Comparison of ENCODE assay signal across 19 mouse cellular contexts in the genomic region with DNA sequence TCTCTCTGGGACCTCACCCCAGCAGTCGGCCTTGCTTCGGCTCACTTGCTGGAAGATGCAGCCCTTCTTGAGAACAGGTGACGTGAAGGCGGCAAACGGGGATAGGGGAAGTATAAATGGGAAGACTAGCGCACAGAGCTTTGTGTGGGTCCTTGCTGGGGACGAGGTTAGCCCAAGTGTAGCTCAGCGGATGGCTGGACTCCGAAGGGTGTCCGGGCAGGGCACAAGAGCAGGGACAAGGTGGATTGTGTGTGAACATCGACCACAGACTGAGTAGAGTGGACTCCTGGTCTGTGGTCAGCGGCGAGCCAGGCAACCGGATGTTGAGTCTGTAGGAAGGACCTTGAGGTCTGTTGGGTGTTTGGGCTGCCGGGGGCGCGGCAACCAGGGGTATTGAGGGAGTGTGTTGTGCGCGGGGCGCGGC. TPM values are rescaled to one million over a fixed set of nuclear protein-coding genes. Genes with fewer than 3 reads are reported as not detected.
A peak's percentile ranks its signal among the peaks of the same experiment; 100 is the strongest.
DNase-seq lines count a peak whose midpoint lies in the region; ATAC-seq and TF ChIP-seq lines count a peak whose summit lies in the region.
"Had no signal": no experiment of that assay in that cellular context is flagged by ENCODE, and none has a peak within 500 bp of the region (broad histone marks: within the 10 kb centered on the region; RNA-seq: fewer than 3 reads in every experiment).

No protein-coding gene starts in this region.

- peak in 1 of 2 experiments; percentile 50; a peak in 1 of 4 replicates for TF ChIP-seq POLR2A in MEL (IDR thresholded peaks at IDR 0.05; ENCODE audit: control insufficient read depth in 1 of 2, insufficient read depth in 1 of 2, low read depth in 1 of 2, low read length in 2 of 2, poor library complexity in 1 of 2)

- no peaks in the 10 kb centered on the region for H3K9me3 ChIP-seq in megakaryocyte, embryonic 14.5 days
- no peaks in the 10 kb centered on the region for H3K9me3 ChIP-seq in MEL (replicated peaks; ENCODE audit: insufficient read depth, low read length)
- no peaks in the 10 kb centered on the region for H3K9me3 ChIP-seq in kidney, embryonic 14.5 days (ENCODE audit: control insufficient read depth, low read length)
- H3K9me3 ChIP-seq in limb, embryonic 15.5 days: no peaks in the 10 kb centered on the region
- H3K9me3 ChIP-seq: embryonic facial prominence, embryonic 12.5 days; hindbrain, embryonic 12.5 days had no signal

- peak overlapping the region; percentile 70 for H3K4me3 ChIP-seq in megakaryocyte, embryonic 14.5 days (replicated peaks)
- peak overlapping the region; percentile 81 to 89 for H3K4me3 ChIP-seq in MEL (ENCODE audit: control insufficient read depth in 1 of 2, insufficient read depth in 1 of 2, low read depth in 2 of 2, low read length in 2 of 2)
- peak overlapping the region; percentile 70 for H3K4me3 ChIP-seq in kidney, embryonic 14.5 days (ENCODE audit: low read length)
- H3K4me3 ChIP-seq in limb, embryonic 15.5 days: peak overlapping the region; percentile 28
- H3K4me3 ChIP-seq: embryonic facial prominence, embryonic 12.5 days; heart, adult 2 months; hindbrain, embryonic 12.5 days had no signal

- no peak for TF ChIP-seq CTCF in MEL (IDR thresholded peaks at IDR 0.05 in 2 of 3, conservative IDR thresholded peaks at IDR 0.05 in 1 of 3; ENCODE audit: control insufficient read depth in 1 of 3, insufficient read depth in 1 of 3, low read depth in 2 of 3, low read length in 3 of 3, poor library complexity in 1 of 3, severe bottlenecking in 1 of 3)

- TF ChIP-seq EP300 in MEL (IDR thresholded peaks at IDR 0.05; ENCODE audit: low read depth in 1 of 2, low read length in 2 of 2): no peak

- H3K36me3 ChIP-seq in megakaryocyte, embryonic 14.5 days (replicated peaks; ENCODE audit: low read length): no peaks in the 10 kb centered on the region
- peaks cover 0 to 18% of the 10 kb centered on the region in 2 experiments; a peak in 2 of 4 replicates for H3K36me3 ChIP-seq in MEL (ENCODE audit: control insufficient read depth in 1 of 2, insufficient read depth in 2 of 2, low read length in 2 of 2)
- H3K36me3 ChIP-seq in kidney, embryonic 14.5 days (ENCODE audit: control insufficient read depth, insufficient read depth, low read length): no peaks in the 10 kb centered on the region
- no peaks in the 10 kb centered on the region for H3K36me3 ChIP-seq in limb, embryonic 15.5 days
- H3K36me3 ChIP-seq: embryonic facial prominence, embryonic 12.5 days; hindbrain, embryonic 12.5 days had no signal

- DNase-seq in MEL (ENCODE audit: low read depth, low spot score): peak; percentile 82
- no peak for DNase-seq in layer of hippocampus, postnatal 25 days (ENCODE audit: extremely low spot score in 1 of 2, low spot score in 1 of 2)
- DNase-seq in frontal cortex, postnatal 14 days (ENCODE audit: low spot score in 2 of 2): no peak
- DNase-seq in cerebellum, adult 11 months: no peak
- DNase-seq: heart, adult 2 months; left cerebral cortex, postnatal 4 days; lung, postnatal 4 days; right cerebral cortex, postnatal 4 days had no signal

- ATAC-seq in megakaryocyte, adult 5-6 weeks (ENCODE audit: poor library complexity, severe bottlenecking): no peak
- peak; percentile 24; the same call in 1 of the 2 replicates for ATAC-seq in kidney, embryonic 14.5 days (ENCODE audit: low FRiP score, low TSS enrichment)
- ATAC-seq in limb, embryonic 15.5 days (ENCODE audit: insufficient number of reproducible peaks, low FRiP score, low TSS enrichment, low read depth): no peak
- ATAC-seq: forebrain, embryonic 16.5 days had no signal

- peaks cover 96% of the 10 kb centered on the region for H3K27me3 ChIP-seq in megakaryocyte, embryonic 14.5 days (replicated peaks)
- no peaks in the 10 kb centered on the region for H3K27me3 ChIP-seq in MEL (ENCODE audit: control insufficient read depth in 1 of 2, insufficient read depth in 2 of 2, low read length in 2 of 2)
- peaks cover 14% of the 10 kb centered on the region for H3K27me3 ChIP-seq in kidney, embryonic 14.5 days (ENCODE audit: control insufficient read depth, insufficient read depth, low read length)
- H3K27me3 ChIP-seq in limb, embryonic 15.5 days: peaks cover 97% of the 10 kb centered on the region

- under 1% methylated on average over 21 of the region's 21 CpGs for WGBS in kidney, embryonic 14.5 days
- WGBS in limb, embryonic 15.5 days: 4% methylated on average over 21 of the region's 21 CpGs

- H3K79me2 ChIP-seq in MEL (ENCODE audit: control insufficient read depth, insufficient read depth, low read length, poor library complexity): peaks cover 50% of the 10 kb centered on the region

- no peak for TF ChIP-seq RAD21 in MEL (IDR thresholded peaks at IDR 0.05; ENCODE audit: low read depth, low read length)

- H3K9ac ChIP-seq in MEL (ENCODE audit: control insufficient read depth, low read depth, low read length, poor library complexity, severe bottlenecking): peak overlapping the region; percentile 93
- H3K9ac ChIP-seq in kidney, embryonic 14.5 days (ENCODE audit: low read depth, low read length): peak overlapping the region; percentile 99
- H3K9ac ChIP-seq in limb, embryonic 15.5 days: no peak overlapping the region
- H3K9ac ChIP-seq: embryonic facial prominence, embryonic 12.5 days; hindbrain, embryonic 12.5 days had no signal

- H3K4me1 ChIP-seq in megakaryocyte, embryonic 14.5 days: peaks cover 44% of the 10 kb centered on the region
- H3K4me1 ChIP-seq in MEL (ENCODE audit: control insufficient read depth in 1 of 2, insufficient read depth in 2 of 2, low read length in 2 of 2): peaks cover 16 to 26% of the 10 kb centered on the region in 2 experiments
- peaks cover 25% of the 10 kb centered on the region for H3K4me1 ChIP-seq in kidney, embryonic 14.5 days (ENCODE audit: control insufficient read depth, insufficient read depth, low read length)
- peaks cover 25% of the 10 kb centered on the region for H3K4me1 ChIP-seq in limb, embryonic 15.5 days
- H3K4me1 ChIP-seq: embryonic facial prominence, embryonic 12.5 days; hindbrain, embryonic 12.5 days had no signal

- H3K27ac ChIP-seq in MEL (ENCODE audit: control insufficient read depth, low read depth, low read length): peak overlapping the region; percentile 3
- peak overlapping the region; percentile 96 for H3K27ac ChIP-seq in kidney, embryonic 14.5 days (ENCODE audit: low read depth, low read length)
- no peak overlapping the region for H3K27ac ChIP-seq in limb, embryonic 15.5 days
- H3K27ac ChIP-seq: embryonic facial prominence, embryonic 12.5 days; heart, adult 2 months; hindbrain, embryonic 12.5 days had no signal

- peak overlapping the region; percentile 89 for H3K4me2 ChIP-seq in kidney, embryonic 14.5 days (replicated peaks; ENCODE audit: low read depth, low read length)
- peak overlapping the region; percentile 39 for H3K4me2 ChIP-seq in limb, embryonic 15.5 days
- H3K4me2 ChIP-seq: embryonic facial prominence, embryonic 12.5 days; hindbrain, embryonic 12.5 days had no signal

RNA-seq across cellular contexts. Expression of gene Hoxc9, which starts 0.5 kb away (rescaled TPM):
- not detected in 2 replicates for polyA plus RNA-seq in megakaryocyte, embryonic 14.5 days (2012; ENCODE audit: insufficient read depth, low replicate concordance)
- not detected in 2 replicates for total RNA-seq in megakaryocyte, adult 5-6 weeks (2015)
- not detected in 2 replicates for total RNA-seq in megakaryocyte, adult 5-6 weeks (2017)
- total RNA-seq in MEL (2012; rRNA removed): 3.2 and 4.1 TPM in 2 replicates
- polyA plus RNA-seq in MEL (2012; ENCODE audit: insufficient read depth in 1 of 2, insufficient read length in 2 of 2, low read depth in 1 of 2, low replicate concordance in 2 of 2, missing spikeins in 1 of 2): 100 to 1,000 TPM in 1 of 2 experiments, 1 to 10 TPM in 1; 9.5 to 400 TPM
- polyA plus RNA-seq in kidney, embryonic 14.5 days (2014; fragmentation: Nextera tagmentation; extraction: Ambion mirVana): 10.3 and 10.7 TPM in 2 replicates
- polyA plus RNA-seq in limb, embryonic 15.5 days (2015; fragmentation: Nextera tagmentation; extraction: Ambion mirVana): 0.93 and 1.3 TPM in 2 replicates
- total RNA-seq in layer of hippocampus, postnatal 25 days (2021): not detected
- total RNA-seq: heart, adult 2 months; layer of hippocampus, adult 8-10 months; left cerebral cortex, postnatal 4 days had no signal
- polyA plus RNA-seq: embryonic facial prominence, embryonic 12.5 days; forebrain, embryonic 16.5 days; heart, adult 2 months; hindbrain, embryonic 12.5 days; stomach, embryonic 16.5 days had no signal

RNA-seq across cellular contexts. Expression of gene Hoxc5, which starts 8.5 kb away (rescaled TPM):
- not detected in 2 replicates for polyA plus RNA-seq in megakaryocyte, embryonic 14.5 days (2012; ENCODE audit: insufficient read depth, low replicate concordance)
- not detected in 2 replicates for total RNA-seq in megakaryocyte, adult 5-6 weeks (2015)
- total RNA-seq in megakaryocyte, adult 5-6 weeks (2017): not detected in 2 replicates
- 0.46 and 0.56 TPM in 2 replicates for total RNA-seq in MEL (2012; rRNA removed)
- polyA plus RNA-seq in MEL (2012; ENCODE audit: insufficient read depth in 1 of 2, insufficient read length in 2 of 2, low read depth in 1 of 2, low replicate concordance in 2 of 2, missing spikeins in 1 of 2): 1 to 10 TPM in 1 of 2 experiments, not detected in 1; 3.0 TPM
- 5.1 and 5.8 TPM in 2 replicates for polyA plus RNA-seq in kidney, embryonic 14.5 days (2014; fragmentation: Nextera tagmentation; extraction: Ambion mirVana)
- polyA plus RNA-seq in limb, embryonic 15.5 days (2015; fragmentation: Nextera tagmentation; extraction: Ambion mirVana): 2.3 TPM in 2 replicates
- not detected for total RNA-seq in layer of hippocampus, postnatal 25 days (2021)
- total RNA-seq: heart, adult 2 months; layer of hippocampus, adult 8-10 months; left cerebral cortex, postnatal 4 days had no signal
- polyA plus RNA-seq: forebrain, embryonic 16.5 days had no signal

RNA-seq across cellular contexts. Expression of gene Hoxc10, which starts 9.1 kb away (rescaled TPM):
- polyA plus RNA-seq in megakaryocyte, embryonic 14.5 days (2012; ENCODE audit: insufficient read depth, low replicate concordance): 0.08 TPM in 1 of 2 replicates, not detected in the other
- not detected in 2 replicates for total RNA-seq in megakaryocyte, adult 5-6 weeks (2015)
- not detected in 2 replicates for total RNA-seq in megakaryocyte, adult 5-6 weeks (2017)
- 6.3 and 6.8 TPM in 2 replicates for total RNA-seq in MEL (2012; rRNA removed)
- 10 to 100 TPM in 1 of 2 experiments, not detected in 1; 24.8 TPM for polyA plus RNA-seq in MEL (2012; ENCODE audit: insufficient read depth in 1 of 2, insufficient read length in 2 of 2, low read depth in 1 of 2, low replicate concordance in 2 of 2, missing spikeins in 1 of 2)
- 62.9 and 64.5 TPM in 2 replicates for polyA plus RNA-seq in kidney, embryonic 14.5 days (2014; fragmentation: Nextera tagmentation; extraction: Ambion mirVana)
- 5.6 and 6.0 TPM in 2 replicates for polyA plus RNA-seq in limb, embryonic 15.5 days (2015; fragmentation: Nextera tagmentation; extraction: Ambion mirVana)
- total RNA-seq in layer of hippocampus, postnatal 25 days (2021): not detected
- total RNA-seq: heart, adult 2 months; layer of hippocampus, adult 8-10 months; left cerebral cortex, postnatal 4 days had no signal
- polyA plus RNA-seq: embryonic facial prominence, embryonic 12.5 days; forebrain, embryonic 16.5 days; heart, adult 2 months; hindbrain, embryonic 12.5 days had no signal

RNA-seq across cellular contexts. Expression of gene Hoxc8, which starts 14.7 kb away (rescaled TPM):
- 0.04 TPM in 1 of 2 replicates, not detected in the other for polyA plus RNA-seq in megakaryocyte, embryonic 14.5 days (2012; ENCODE audit: insufficient read depth, low replicate concordance)
- not detected in 2 replicates for total RNA-seq in megakaryocyte, adult 5-6 weeks (2015)
- not detected in 2 replicates for total RNA-seq in megakaryocyte, adult 5-6 weeks (2017)
- 0.26 and 0.31 TPM in 2 replicates for total RNA-seq in MEL (2012; rRNA removed)
- polyA plus RNA-seq in MEL (2012; ENCODE audit: insufficient read depth in 1 of 2, insufficient read length in 2 of 2, low read depth in 1 of 2, low replicate concordance in 2 of 2, missing spikeins in 1 of 2): 1 to 10 TPM in 1 of 2 experiments, not detected in 1; 1.7 TPM
- 12.6 and 13.8 TPM in 2 replicates for polyA plus RNA-seq in kidney, embryonic 14.5 days (2014; fragmentation: Nextera tagmentation; extraction: Ambion mirVana)
- polyA plus RNA-seq in limb, embryonic 15.5 days (2015; fragmentation: Nextera tagmentation; extraction: Ambion mirVana): 1.5 and 3.0 TPM in 2 replicates
- total RNA-seq in layer of hippocampus, postnatal 25 days (2021): not detected
- total RNA-seq: heart, adult 2 months; layer of hippocampus, adult 8-10 months; left cerebral cortex, postnatal 4 days had no signal
- polyA plus RNA-seq: embryonic facial prominence, embryonic 12.5 days; forebrain, embryonic 16.5 days; heart, adult 2 months; hindbrain, embryonic 12.5 days had no signal

RNA-seq across cellular contexts. Expression of gene Hoxc11, which starts 21.5 kb away (rescaled TPM):
- polyA plus RNA-seq in megakaryocyte, embryonic 14.5 days (2012; ENCODE audit: insufficient read depth, low replicate concordance): not detected in 2 replicates
- total RNA-seq in megakaryocyte, adult 5-6 weeks (2015): not detected in 2 replicates
- not detected in 2 replicates for total RNA-seq in megakaryocyte, adult 5-6 weeks (2017)
- total RNA-seq in MEL (2012; rRNA removed): not detected in 2 replicates
- not detected for polyA plus RNA-seq in MEL (2012; ENCODE audit: insufficient read depth in 1 of 2, insufficient read length in 2 of 2, low read depth in 1 of 2, low replicate concordance in 2 of 2, missing spikeins in 1 of 2)
- 2.9 and 4.4 TPM in 2 replicates for polyA plus RNA-seq in kidney, embryonic 14.5 days (2014; fragmentation: Nextera tagmentation; extraction: Ambion mirVana)
- polyA plus RNA-seq in limb, embryonic 15.5 days (2015; fragmentation: Nextera tagmentation; extraction: Ambion mirVana): 1.5 and 1.7 TPM in 2 replicates
- total RNA-seq in layer of hippocampus, postnatal 25 days (2021): not detected
- total RNA-seq: adrenal gland, adult 18-20 months; ES-E14; heart, adult 2 months; layer of hippocampus, adult 8-10 months; left cerebral cortex, postnatal 4 days had no signal
- polyA plus RNA-seq: embryonic facial prominence, embryonic 12.5 days; forebrain, embryonic 16.5 days; heart, adult 2 months; hindbrain, embryonic 12.5 days; stomach, embryonic 16.5 days had no signal

Comparison
In these comparisons a context has a peak if more than half of its experiments do, and no peak if none do; other contexts are left out.
1. H3K4me3 ChIP-seq: peak in every context shown above with its lines; median percentile 85 in MEL; 70 in megakaryocyte, embryonic 14.5 days; 70 in kidney, embryonic 14.5 days; 28 in limb, embryonic 15.5 days.